Mouse (Mus musculus): ENCODE data around the gene Gm21119. TPM values are rescaled to one million over a fixed set of nuclear protein-coding genes. Genes with fewer than 3 reads are reported as not detected.
"Not testable (repeated sequence)": the region's sequence is repeated elsewhere in the genome, so short reads cannot be mapped to it uniquely, and the experiment has no call there.

The Gm21119 gene
- polyA plus RNA-seq, 1 experiment from 2014 or later = 0.80 TPM

- not testable (repeated sequence) for ATAC-seq (ENCODE audit: insufficient read depth); H3K9ac ChIP-seq; H3K9me3 ChIP-seq (ENCODE audit: low read depth, low read length); H3K4me2 ChIP-seq; H3K27ac ChIP-seq (ENCODE audit: low read depth); H3K27me3 ChIP-seq (ENCODE audit: insufficient read depth, low read length); H3K4me3 ChIP-seq (ENCODE audit: low read depth, low read length); H3K36me3 ChIP-seq (ENCODE audit: insufficient read depth); H3K4me1 ChIP-seq (ENCODE audit: insufficient read depth)
- WGBS = 89% methylated on average over 6 of the region's 9 CpGs
- peak; percentile 0 for DNase-seq
These were observed 18.5 kb upstream of the Gm21119 start for GRCm38 (mm10) chr8:20596081-20596841.

GRCm38 (mm10) chr8:20596842-20597708, 17.6 kb upstream of the Gm21119 start:
- peak; percentile 79 for ATAC-seq (ENCODE audit: insufficient read depth)
- H3K9me3 ChIP-seq (ENCODE audit: low read depth, low read length) = not testable (repeated sequence)

GRCm38 (mm10) chr8:20598300-20599170, 16.2 kb upstream of the Gm21119 start:
- H3K4me3 ChIP-seq (ENCODE audit: low read depth, low read length); DNase-seq; H3K9me3 ChIP-seq (ENCODE audit: low read depth, low read length); H3K27ac ChIP-seq (ENCODE audit: low read depth); H3K27me3 ChIP-seq (ENCODE audit: insufficient read depth, low read length); H3K9ac ChIP-seq; H3K4me1 ChIP-seq (ENCODE audit: insufficient read depth); H3K4me2 ChIP-seq; H3K36me3 ChIP-seq (ENCODE audit: insufficient read depth): not testable (repeated sequence)
- peak; percentile 82 for ATAC-seq (ENCODE audit: insufficient read depth)
- whole genome bisulfite sequencing = 79% methylated on average over 5 of the region's 10 CpGs

More at GRCm38 (mm10) chr8:20596842-20597708, 17.6 kb upstream of the Gm21119 start:
- not testable (repeated sequence) for H3K9ac ChIP-seq; H3K4me1 ChIP-seq (ENCODE audit: insufficient read depth); H3K4me3 ChIP-seq (ENCODE audit: low read depth, low read length); H3K27ac ChIP-seq (ENCODE audit: low read depth); H3K36me3 ChIP-seq (ENCODE audit: insufficient read depth); H3K27me3 ChIP-seq (ENCODE audit: insufficient read depth, low read length); H3K4me2 ChIP-seq
- WGBS = 74% methylated on average over 9 of the region's 13 CpGs
- DNase-seq = peak; percentile 60

GRCm38 (mm10) chr8:20599350-20599749, 15.4 kb upstream of the Gm21119 start:
- H3K27ac ChIP-seq (ENCODE audit: low read depth) = not testable (repeated sequence)

GRCm38 (mm10) chr8:20610856-20611255, 3.9 kb upstream of the Gm21119 start:
- DNase-seq; H3K36me3 ChIP-seq (ENCODE audit: insufficient read depth); H3K27ac ChIP-seq (ENCODE audit: low read depth); ATAC-seq (ENCODE audit: insufficient read depth); H3K9ac ChIP-seq; H3K4me2 ChIP-seq; H3K4me1 ChIP-seq (ENCODE audit: insufficient read depth); H3K9me3 ChIP-seq (ENCODE audit: low read depth, low read length); H3K4me3 ChIP-seq (ENCODE audit: low read depth, low read length); H3K27me3 ChIP-seq (ENCODE audit: insufficient read depth, low read length): not testable (repeated sequence)
- WGBS = no CpG with 5 or more reads among the region's 1 CpGs

More at GRCm38 (mm10) chr8:20599350-20599749, 15.4 kb upstream of the Gm21119 start:
- H3K36me3 ChIP-seq (ENCODE audit: insufficient read depth); H3K4me1 ChIP-seq (ENCODE audit: insufficient read depth); H3K4me3 ChIP-seq (ENCODE audit: low read depth, low read length); H3K4me2 ChIP-seq; H3K9me3 ChIP-seq (ENCODE audit: low read depth, low read length); H3K27me3 ChIP-seq (ENCODE audit: insufficient read depth, low read length); H3K9ac ChIP-seq: not testable (repeated sequence)
- 0 out of 2 replicates have a peak, but pooled peaks have one; percentile 45 for ATAC-seq (ENCODE audit: insufficient read depth)
- peak; percentile 0 for DNase-seq
- WGBS = 68% methylated on average over 3 of the region's 6 CpGs

- not testable (repeated sequence) for ATAC-seq (ENCODE audit: insufficient read depth); H3K36me3 ChIP-seq (ENCODE audit: insufficient read depth); H3K4me1 ChIP-seq (ENCODE audit: insufficient read depth); H3K9ac ChIP-seq; H3K27ac ChIP-seq (ENCODE audit: low read depth); DNase-seq; H3K9me3 ChIP-seq (ENCODE audit: low read depth, low read length); H3K4me3 ChIP-seq (ENCODE audit: low read depth, low read length); H3K27me3 ChIP-seq (ENCODE audit: insufficient read depth, low read length); H3K4me2 ChIP-seq
These were observed 2.0 kb upstream of the Gm21119 start for GRCm38 (mm10) chr8:20612721-20613120.

GRCm38 (mm10) chr8:20630766-20631165, 16.0 kb downstream of the Gm21119 start:
- H3K4me2 ChIP-seq; ATAC-seq (ENCODE audit: insufficient read depth); H3K9ac ChIP-seq; H3K4me1 ChIP-seq (ENCODE audit: insufficient read depth); H3K27me3 ChIP-seq (ENCODE audit: insufficient read depth, low read length); H3K36me3 ChIP-seq (ENCODE audit: insufficient read depth); H3K27ac ChIP-seq (ENCODE audit: low read depth); H3K9me3 ChIP-seq (ENCODE audit: low read depth, low read length); H3K4me3 ChIP-seq (ENCODE audit: low read depth, low read length); DNase-seq: not testable (repeated sequence)
- 45% methylated on average over 1 of the region's 1 CpGs for WGBS

- H3K4me1 ChIP-seq (ENCODE audit: insufficient read depth); H3K4me2 ChIP-seq; DNase-seq; H3K36me3 ChIP-seq (ENCODE audit: insufficient read depth); H3K27ac ChIP-seq (ENCODE audit: low read depth); H3K9ac ChIP-seq; H3K9me3 ChIP-seq (ENCODE audit: low read depth, low read length); ATAC-seq (ENCODE audit: insufficient read depth); H3K4me3 ChIP-seq (ENCODE audit: low read depth, low read length); H3K27me3 ChIP-seq (ENCODE audit: insufficient read depth, low read length): not testable (repeated sequence)
- no CpG with 5 or more reads among the region's 1 CpGs for WGBS
These were observed 23.2 kb downstream of the Gm21119 start for GRCm38 (mm10) chr8:20637931-20638330.

GRCm38 (mm10) chr8:20643536-20643935, 28.8 kb downstream of the Gm21119 start:
- DNase-seq; H3K4me1 ChIP-seq (ENCODE audit: insufficient read depth); H3K27me3 ChIP-seq (ENCODE audit: insufficient read depth, low read length); H3K27ac ChIP-seq (ENCODE audit: low read depth); H3K4me2 ChIP-seq; ATAC-seq (ENCODE audit: insufficient read depth); H3K9ac ChIP-seq; H3K36me3 ChIP-seq (ENCODE audit: insufficient read depth); H3K9me3 ChIP-seq (ENCODE audit: low read depth, low read length); H3K4me3 ChIP-seq (ENCODE audit: low read depth, low read length): not testable (repeated sequence)
- WGBS = no CpG with 5 or more reads among the region's 1 CpGs

GRCm38 (mm10) chr8:20652976-20653375, 38.3 kb downstream of the Gm21119 start:
- H3K27me3 ChIP-seq (ENCODE audit: insufficient read depth, low read length); H3K27ac ChIP-seq (ENCODE audit: low read depth); DNase-seq; H3K9ac ChIP-seq; ATAC-seq (ENCODE audit: insufficient read depth); H3K9me3 ChIP-seq (ENCODE audit: low read depth, low read length); H3K36me3 ChIP-seq (ENCODE audit: insufficient read depth); H3K4me3 ChIP-seq (ENCODE audit: low read depth, low read length); H3K4me2 ChIP-seq; H3K4me1 ChIP-seq (ENCODE audit: insufficient read depth): not testable (repeated sequence)

Data from lung, embryonic 14.5 days (tissue).